Mouse (Mus musculus) midbrain, postnatal 0 days (tissue): ENCODE results near the gene Cacnb1. TPM values are rescaled to one million over a fixed set of nuclear protein-coding genes. Genes with fewer than 3 reads are reported as not detected.

Experiments
- ATAC-seq: fragments of 200-750 bp; cut with Nextera tagmentation; 2 replicates; pipeline ENCODE4 v1.8.0; 2017; ENCODE audit warnings: moderate number of reproducible peaks, mild to moderate bottlenecking, moderate TSS enrichment, moderate library complexity; ENCODE audit not compliant: low FRiP score
- DNase-seq: peaks from one replicate; pipeline ENCODE4 v3.0.0-alpha.2; 2015; ENCODE audit warnings: low spot score
- H3K27ac ChIP-seq: fragments of 300-500 bp; sonication (generic); 2 replicates; pipeline ENCODE4 v1.5.1; 2014; ENCODE audit warnings: low read depth, mild to moderate bottlenecking, low read length, mixed read lengths
- H3K27me3 ChIP-seq: fragments of 300-500 bp; sonication (generic); 2 replicates; pipeline ENCODE4 v1.6.1; 2014; ENCODE audit warnings: low read length, control low read depth, mixed read lengths; ENCODE audit not compliant: insufficient read depth
- H3K36me3 ChIP-seq: fragments of 300-500 bp; sonication (generic); 2 replicates; pipeline ENCODE4 v1.6.1; 2014; ENCODE audit warnings: low read length, control low read depth, mixed read lengths; ENCODE audit not compliant: insufficient read depth
- H3K4me1 ChIP-seq: fragments of 300-500 bp; sonication (generic); 2 replicates; pipeline ENCODE4 v1.6.1; 2014; ENCODE audit warnings: mild to moderate bottlenecking, control low read depth, antibody characterized with exemption, low read length, mixed read lengths; ENCODE audit not compliant: insufficient read depth
- H3K4me2 ChIP-seq: fragments of 300-500 bp; sonication (generic); 2 replicates; pipeline ENCODE4 v1.6.1; 2014; ENCODE audit warnings: low read depth, mild to moderate bottlenecking, low read length, mixed read lengths; ENCODE audit not compliant: poor library complexity, severe bottlenecking
- H3K4me3 ChIP-seq: fragments of 300-500 bp; sonication (generic); 2 replicates; pipeline ENCODE4 v1.5.1; 2014; ENCODE audit warnings: low read depth, mild to moderate bottlenecking, low read length, moderate library complexity
- H3K9ac ChIP-seq: fragments of 300-500 bp; sonication (generic); replicated peaks from 2 replicates; pipeline ENCODE4 v1.6.1; 2014; ENCODE audit warnings: mild to moderate bottlenecking, low read length, moderate library complexity, mixed read lengths; ENCODE audit not compliant: poor library complexity, severe bottlenecking
- H3K9me3 ChIP-seq: fragments of 300-500 bp; sonication (generic); 2 replicates; pipeline ENCODE4 v1.6.1; 2016; ENCODE audit warnings: low read length, control low read depth
- CTCF ChIP-seq: IDR thresholded peaks from 2 replicates; pipeline ENCODE4 v1.5.1; 2016; ENCODE audit warnings: antibody characterized with exemption, mild to moderate bottlenecking
- WGBS: fragments of 180-500 bp; shearing (Covaris S2); extraction: QIAGEN DNeasy Blood & Tissue Kit; methylation state at CpG from one replicate; pipeline ENCODE4 v1.1.7; 2014; 5-methylcytosine and 5-hydroxymethylcytosine counted together
- polyA plus RNA-seq: library from polyadenylated mRNA; unstranded; fragments of >200 nt; fragmentation: Nextera tagmentation; extraction: Ambion mirVana; gene quantifications from 2 replicates; pipeline ENCODE4 v1.2.1, GENCODE M21; 2015
- total RNA-seq: library from RNA; depleted of rRNA; stranded (reverse); fragments of >200 nt; gene quantifications from 2 replicates; pipeline ENCODE4 v1.2.3, GENCODE M21; 2014; rRNA removed

The Cacnb1 gene
- 89.1 and 96.4 TPM in 2 replicates for total RNA-seq
- 61.1 and 63.2 TPM in 2 replicates for polyA plus RNA-seq

GRCm38 (mm10) chr11:98022555-98023371 lies at the start of gene Cacnb1:
Gene Cacnb1 (minus strand): TSS chr11:98023034.
- Histone ChIP-seq H3K9me3 (no peaks in the 10 kb centered on the region), H3K27ac (peak within 1 kb of the TSS; percentile 96), H3K27me3 (no peaks in the 10 kb centered on the region), H3K36me3 (peaks cover 6% of the 10 kb centered on the region), H3K9ac (peak within 1 kb of the TSS; percentile 99), H3K4me3 (peak within 1 kb of the TSS; percentile 96), H3K4me2 (peak within 1 kb of the TSS; percentile 81), H3K4me1 (peaks cover 20% of the 10 kb centered on the region; the same call in 1 of the 2 replicates)
- 2% methylated on average over 47 of the region's 52 CpGs for WGBS
- no peak for TF ChIP-seq CTCF
- DNase-seq: peak; percentile 70
- peak; percentile 42 for ATAC-seq

DNA sequence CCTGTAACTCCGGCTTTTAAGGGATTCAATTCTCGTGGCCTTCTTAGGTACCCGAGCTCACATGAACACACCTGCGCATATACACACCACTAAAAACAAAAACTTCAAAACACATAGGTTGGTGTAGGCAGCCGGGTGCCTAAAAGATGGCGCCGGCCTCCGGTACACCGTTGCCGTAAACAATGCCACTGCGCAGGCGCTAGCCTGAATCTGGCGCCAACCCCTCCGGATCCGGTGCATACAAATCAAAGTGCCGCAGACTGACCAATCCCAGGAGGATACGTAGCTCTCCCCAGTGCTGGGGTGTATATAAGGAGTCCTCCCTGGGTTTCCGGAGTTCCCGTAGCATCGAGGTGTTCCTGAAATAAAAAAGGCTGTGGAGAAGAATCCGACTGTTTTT lies 44.4 kb upstream of the Cacnb1 start:
- Histone ChIP-seq H3K36me3 (no peaks in the 10 kb centered on the region), H3K4me3 (no peak overlapping the region), H3K27me3 (no peaks in the 10 kb centered on the region), H3K27ac (no peak overlapping the region), H3K4me2 (no peak overlapping the region), H3K9me3 (no peaks in the 10 kb centered on the region), H3K4me1 (no peaks in the 10 kb centered on the region), H3K9ac (no peak overlapping the region)
- no peak for DNase-seq
- no peak for TF ChIP-seq CTCF
- no peak for ATAC-seq
- 96% methylated on average over 21 of the region's 21 CpGs for WGBS

DNA sequence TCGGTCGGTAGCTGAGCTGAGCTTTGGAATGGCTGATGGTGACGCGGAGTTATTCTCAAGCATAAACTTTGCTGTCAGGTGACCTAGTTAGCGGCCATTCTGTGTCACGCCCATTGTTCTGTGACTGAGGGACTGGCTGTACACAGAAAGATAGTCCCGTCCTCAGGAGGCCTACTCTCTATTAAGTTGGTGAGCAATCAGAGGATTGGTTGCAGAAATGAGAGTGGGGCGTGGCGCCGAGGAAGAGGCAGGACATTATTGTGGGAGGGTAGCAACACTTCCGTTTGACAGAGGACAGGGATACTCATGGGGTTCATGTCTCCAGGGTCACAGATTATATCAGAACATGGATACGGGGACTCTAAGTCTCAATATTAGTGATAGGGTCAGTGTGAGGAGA lies 43.4 kb upstream of the Cacnb1 start:
- Histone ChIP-seq H3K4me2 (no peak overlapping the region), H3K4me1 (no peaks in the 10 kb centered on the region), H3K27me3 (no peaks in the 10 kb centered on the region), H3K9me3 (no peaks in the 10 kb centered on the region), H3K27ac (no peak overlapping the region), H3K9ac (no peak overlapping the region), H3K36me3 (no peaks in the 10 kb centered on the region), H3K4me3 (no peak overlapping the region)
- no peak for DNase-seq
- no peak for ATAC-seq
- 91% methylated on average over 12 of the region's 12 CpGs for WGBS
- TF ChIP-seq CTCF: no peak

DNA sequence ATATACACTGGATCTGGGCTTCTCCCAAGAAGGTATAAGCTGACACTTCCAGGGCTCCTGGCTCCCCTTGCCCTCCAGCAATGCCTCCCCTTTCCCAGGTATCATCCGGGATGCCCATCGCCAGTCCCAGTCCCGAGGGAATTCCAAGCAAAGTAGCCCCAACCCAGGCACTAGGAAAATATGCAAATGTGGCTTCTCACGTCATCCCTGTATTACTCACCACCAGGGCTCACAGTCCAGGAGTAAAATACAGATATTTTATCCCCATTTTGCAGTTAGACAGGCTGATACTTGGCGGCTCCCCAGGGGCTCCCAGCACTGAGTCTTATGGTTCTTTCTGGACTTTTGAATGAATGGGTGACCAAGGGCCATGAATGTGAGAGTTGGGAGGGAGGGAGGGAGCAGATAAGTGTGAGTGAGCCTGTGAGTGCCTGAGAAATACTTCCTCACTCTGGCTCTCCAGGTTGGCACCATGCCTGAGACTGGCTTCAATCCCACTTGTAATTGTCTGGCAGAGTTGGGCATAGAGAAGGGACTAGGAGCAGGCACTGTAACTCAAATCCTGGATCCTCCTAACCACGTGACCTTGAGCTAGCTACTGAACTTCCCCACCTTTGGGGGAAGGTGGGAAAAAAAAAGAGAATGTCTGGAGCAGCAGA lies 39.2 kb upstream of the Cacnb1 start:
- H3K4me1 ChIP-seq: no peaks in the 10 kb centered on the region
- DNase-seq: no peak
- no peak overlapping the region for H3K27ac ChIP-seq
- H3K9me3 ChIP-seq: no peaks in the 10 kb centered on the region
- H3K36me3 ChIP-seq: no peaks in the 10 kb centered on the region
- H3K9ac ChIP-seq: no peak overlapping the region
- TF ChIP-seq CTCF: no peak
- H3K4me3 ChIP-seq: no peak overlapping the region
- ATAC-seq: no peak
- H3K4me2 ChIP-seq: no peak overlapping the region
- WGBS: 64% methylated on average over 6 of the region's 6 CpGs
- H3K27me3 ChIP-seq: no peaks in the 10 kb centered on the region

GRCm38 (mm10) chr11:98061441-98061840 lies 38.6 kb upstream of the Cacnb1 start:
- TF ChIP-seq CTCF: no peak
- Histone ChIP-seq H3K4me3 (no peak overlapping the region), H3K9ac (no peak overlapping the region), H3K27ac (no peak overlapping the region), H3K36me3 (no peaks in the 10 kb centered on the region), H3K9me3 (no peaks in the 10 kb centered on the region), H3K4me2 (no peak overlapping the region), H3K27me3 (no peaks in the 10 kb centered on the region), H3K4me1 (no peaks in the 10 kb centered on the region)
- ATAC-seq (no peak), DNase-seq (no peak)
- WGBS: 70% methylated on average over 3 of the region's 3 CpGs
